Mouse (Mus musculus) layer of hippocampus, postnatal 14 days (tissue): Measurements from ENCODE around the gene B4galnt4. TPM values are rescaled to one million over a fixed set of nuclear protein-coding genes. Genes with fewer than 3 reads are reported as not detected.
A peak's percentile ranks its signal among the peaks of the same experiment; 100 is the strongest.

Experiments
- DNase-seq, 2 experiments: peaks; one replicate each; pipeline ENCODE4 v3.0.0; 2021 to 2022; ENCODE audit warnings: low spot score in 2 of 2, mixed read lengths in 1 of 2
- total RNA-seq, 2 experiments: library from RNA; stranded (reverse); gene quantifications; 2 replicates each; pipeline ENCODE4 v1.2.3; 2021

The B4galnt4 gene
- total RNA-seq, 2 experiments from 2014 or later, result 90.0 to 97.9 TPM

DNA sequence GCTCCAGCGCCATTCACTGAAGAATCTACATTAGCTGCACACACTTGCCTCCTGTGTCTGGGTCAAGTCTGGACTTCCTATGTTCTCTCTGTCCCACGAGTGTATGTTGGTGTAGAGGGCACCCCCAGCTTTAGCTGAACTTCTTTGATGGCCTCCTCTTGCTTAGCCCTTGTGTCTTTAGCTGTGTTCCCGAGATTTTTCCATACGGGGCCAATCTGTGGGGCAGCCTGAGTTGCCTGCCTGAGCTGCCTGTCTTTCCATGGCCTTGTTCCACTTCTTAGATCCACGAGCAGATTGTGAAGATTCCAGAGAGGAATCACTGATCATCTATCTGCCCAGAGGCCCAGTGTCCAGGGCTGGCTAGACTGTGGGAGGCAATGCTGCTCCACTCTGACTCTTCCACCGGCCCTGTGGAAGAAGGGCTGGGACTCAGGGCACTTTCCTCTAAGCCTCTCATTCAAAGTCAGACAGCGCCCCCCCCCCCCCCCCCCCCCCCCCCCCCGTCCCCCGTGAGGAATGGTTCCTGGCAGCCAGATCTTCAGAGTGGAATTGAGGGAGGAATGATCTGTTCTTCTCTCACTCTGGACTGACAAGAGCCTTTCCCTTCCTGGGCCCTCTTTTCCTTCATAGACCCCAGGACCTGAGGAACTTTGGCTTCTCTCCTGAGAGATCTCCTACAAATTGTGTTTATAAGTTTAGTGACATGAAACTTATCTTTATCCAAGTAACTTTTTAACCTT, 19.9 kb upstream of the B4galnt4 start:
- no peak for DNase-seq

DNA sequence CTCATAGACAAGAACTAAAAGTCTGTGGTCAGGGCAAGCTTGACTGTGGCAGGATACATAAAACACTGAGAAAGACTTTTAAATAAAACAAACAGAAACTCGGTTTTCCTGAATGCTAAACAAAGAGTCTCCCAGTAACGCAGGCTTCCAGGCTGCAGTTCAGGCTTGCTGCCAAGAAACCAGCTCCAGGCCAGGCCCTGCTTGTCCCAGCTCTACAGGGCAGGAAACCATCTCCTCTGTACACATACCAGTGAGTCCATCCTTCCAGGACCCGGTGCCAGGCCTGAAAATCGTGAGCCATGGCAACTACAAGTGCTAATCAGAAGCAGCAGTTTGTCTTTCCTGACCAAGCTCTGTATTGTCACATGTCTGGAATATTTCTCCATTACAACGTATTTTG, 19.2 kb upstream of the B4galnt4 start:
- DNase-seq, result peak; percentile 42 to 68

DNA sequence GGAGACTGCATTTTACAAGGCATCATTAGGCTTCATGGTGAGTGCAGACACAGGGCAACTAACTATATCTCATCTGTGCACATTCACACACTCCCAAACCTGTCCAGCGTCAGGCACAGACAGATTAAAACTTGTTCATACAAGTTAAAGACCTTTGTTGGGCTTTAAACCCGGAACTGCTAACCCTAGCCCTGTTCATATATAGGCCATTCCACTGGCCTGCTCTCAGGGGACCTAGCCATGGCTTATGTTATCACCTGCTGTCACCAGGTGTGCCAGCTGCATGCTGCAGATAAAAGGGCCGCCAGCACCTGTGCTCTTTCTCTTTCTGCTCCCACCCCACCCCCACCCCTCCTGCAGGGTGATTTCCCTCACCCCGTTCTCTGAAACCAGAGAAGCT, 18.4 kb upstream of the B4galnt4 start:
- no peak for DNase-seq

GRCm38 (mm10) chr7:141046931-141047580, 13.8 kb upstream of the B4galnt4 start:
- no peak for DNase-seq

DNA sequence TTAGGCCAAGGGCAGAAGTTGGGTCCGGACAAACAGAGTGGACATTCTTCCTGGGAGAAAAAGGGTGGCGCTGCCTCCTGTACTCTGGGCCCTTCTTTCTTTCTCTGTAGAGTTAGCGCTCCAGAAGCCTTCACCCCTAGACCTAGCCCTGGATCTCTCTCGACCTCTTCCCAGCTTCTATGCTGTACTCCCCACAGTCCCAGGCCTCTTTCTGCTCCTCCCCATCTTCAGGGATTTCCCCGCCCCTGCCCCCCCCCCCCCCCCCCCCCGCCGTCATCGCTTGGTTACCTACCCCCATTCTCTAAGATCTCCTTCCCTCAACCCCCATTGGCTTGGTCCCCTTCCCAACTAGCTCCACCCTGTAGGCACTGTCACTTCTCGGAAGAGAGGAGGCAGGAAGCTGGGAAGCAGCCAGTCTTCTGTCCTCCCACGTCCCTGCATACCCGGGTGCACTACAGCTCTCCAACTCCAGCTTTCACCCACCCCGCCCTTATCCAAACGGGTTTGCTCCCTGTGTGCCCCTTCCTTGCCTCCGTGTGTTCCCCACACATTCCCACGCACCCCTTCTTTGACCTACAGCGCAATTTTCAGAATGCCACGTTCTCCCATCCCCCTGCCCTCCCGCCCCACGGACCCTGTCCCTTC, 13.2 kb upstream of the B4galnt4 start:
- DNase-seq, result peak; percentile 69 to 77

- peak; percentile 86 to 92 for DNase-seq
Observed at GRCm38 (mm10) chr7:141048226-141049218, 12.4 kb upstream of the B4galnt4 start.

GRCm38 (mm10) chr7:141049326-141049725, 11.6 kb upstream of the B4galnt4 start:
- DNase-seq, result no peak

DNA sequence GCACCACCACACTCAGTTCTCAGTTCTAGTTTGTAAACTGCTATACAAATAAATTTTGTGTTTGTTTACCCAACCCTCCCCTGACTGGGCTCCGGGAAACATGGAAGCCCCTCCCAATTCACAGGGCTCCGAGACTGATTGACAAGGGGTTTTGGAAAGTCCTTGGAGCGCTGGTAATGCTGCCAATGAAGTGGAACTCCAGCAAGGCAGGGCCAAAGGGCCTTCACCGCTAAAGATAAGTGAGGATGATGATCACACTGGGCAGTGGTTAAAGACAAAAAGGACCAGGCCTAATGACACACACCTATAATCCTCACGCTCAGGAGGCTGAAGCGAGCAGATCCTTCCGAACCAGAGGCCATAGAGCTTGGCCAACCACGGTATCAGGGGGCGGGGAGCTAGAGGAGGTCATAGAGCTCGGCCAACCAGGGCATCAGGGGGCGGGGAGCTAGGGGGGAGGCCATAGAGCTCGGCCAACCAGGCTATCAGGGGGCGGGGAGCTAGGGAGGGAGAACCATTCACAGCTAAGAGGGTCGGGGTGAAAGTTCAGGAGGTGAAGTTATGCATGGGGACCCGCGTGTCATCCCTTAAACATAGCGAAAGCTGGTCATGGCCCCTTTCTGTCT, 9.7 kb upstream of the B4galnt4 start:
- no peak for DNase-seq

DNA sequence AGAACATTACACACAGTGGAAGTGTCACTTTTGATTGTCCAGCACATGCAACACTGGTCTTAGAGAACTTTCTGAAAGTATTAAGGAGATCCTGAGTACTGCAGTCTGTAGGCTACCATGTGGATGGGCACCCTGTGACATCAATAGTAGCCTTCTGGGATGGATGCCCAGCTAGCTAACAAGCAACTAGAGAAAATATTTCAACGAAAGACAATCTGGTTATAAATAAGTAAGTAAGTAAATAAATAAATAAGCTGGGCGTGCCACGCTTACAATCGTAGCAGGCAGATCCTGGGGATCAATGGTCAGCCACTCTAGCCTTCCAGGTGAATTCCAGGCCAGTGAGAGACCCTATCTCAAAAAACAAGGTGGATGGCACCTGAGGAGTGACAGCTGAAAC, 8.9 kb upstream of the B4galnt4 start:
- no peak for DNase-seq

DNA sequence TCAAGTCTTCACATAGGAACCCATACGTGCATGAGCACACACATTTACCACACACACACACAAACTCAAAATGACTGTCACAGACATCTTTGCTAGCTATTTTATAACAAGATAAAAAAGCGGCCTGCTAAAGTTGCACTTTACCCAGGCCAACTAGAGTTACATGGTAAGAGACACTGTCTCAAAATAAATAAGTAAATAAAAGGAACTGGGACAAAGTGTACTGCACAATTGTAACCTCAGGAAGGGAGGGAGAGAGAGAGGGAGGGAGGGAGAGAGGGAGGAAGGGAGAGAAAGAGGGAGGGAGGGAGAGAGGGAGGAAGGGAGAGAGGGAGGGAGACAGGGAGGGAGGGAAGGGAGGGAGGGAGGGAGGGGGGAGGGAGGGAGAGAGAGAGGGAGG, 8.5 kb upstream of the B4galnt4 start:
- DNase-seq, result no peak

DNA sequence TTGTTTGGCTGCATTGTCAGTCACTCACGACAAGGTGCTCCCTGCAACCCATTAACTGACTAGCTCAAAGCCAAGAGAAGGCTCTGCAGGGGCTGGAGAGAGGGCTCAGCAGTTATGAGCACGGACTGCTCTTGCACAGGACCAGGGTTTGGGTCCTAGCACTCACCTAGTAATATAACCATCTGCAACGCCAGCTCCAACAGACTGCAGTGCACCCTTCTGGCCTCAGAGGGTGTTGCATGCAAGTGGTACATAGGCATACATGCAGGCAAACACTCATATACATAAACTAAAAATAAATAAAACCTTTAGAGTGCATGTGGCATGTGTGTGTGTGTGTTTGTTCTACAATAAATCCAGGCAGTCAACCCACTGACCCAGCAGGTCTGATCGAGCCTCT, 5.1 kb upstream of the B4galnt4 start:
- no peak for DNase-seq

GRCm38 (mm10) chr7:141056976-141057375, 3.9 kb upstream of the B4galnt4 start:
- DNase-seq, result no peak

- DNase-seq, result no peak
Observed at GRCm38 (mm10) chr7:141057541-141057940, 3.4 kb upstream of the B4galnt4 start.

DNA sequence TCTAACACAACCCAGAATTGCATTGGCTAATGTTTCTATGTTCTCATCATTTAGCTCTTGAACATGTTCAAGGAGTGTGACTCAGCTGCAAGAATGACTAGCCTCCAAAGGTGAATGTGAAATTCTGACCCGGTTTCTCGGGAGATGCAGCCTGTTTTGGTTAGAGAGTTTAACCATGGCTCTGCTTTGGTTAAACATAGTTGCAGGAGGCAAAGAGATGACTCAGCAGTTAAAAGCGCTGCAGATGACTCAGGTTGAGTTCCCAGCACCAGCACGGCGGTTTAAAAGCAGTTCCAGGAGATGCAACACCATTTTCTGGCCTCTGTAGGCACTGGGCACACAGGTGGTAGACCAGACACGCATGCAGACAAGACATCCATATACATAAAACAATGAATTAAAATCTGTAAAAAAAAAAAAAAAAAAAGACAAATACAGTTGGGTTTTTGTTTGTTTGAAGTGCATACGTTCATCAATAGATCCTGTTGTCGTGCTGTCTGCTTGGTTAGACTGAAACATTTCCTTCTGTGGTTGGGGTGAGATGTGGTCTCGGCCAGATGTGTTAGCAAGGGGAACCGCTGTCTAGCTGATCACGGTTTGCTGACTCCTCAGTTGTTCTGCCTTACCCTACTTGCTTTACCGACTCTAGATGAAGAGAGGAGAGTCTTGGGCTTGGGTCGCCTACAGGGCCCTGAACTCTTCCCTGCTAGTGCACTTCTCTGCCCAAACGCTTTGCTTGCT, 2.1 kb upstream of the B4galnt4 start:
- no peak for DNase-seq

DNA sequence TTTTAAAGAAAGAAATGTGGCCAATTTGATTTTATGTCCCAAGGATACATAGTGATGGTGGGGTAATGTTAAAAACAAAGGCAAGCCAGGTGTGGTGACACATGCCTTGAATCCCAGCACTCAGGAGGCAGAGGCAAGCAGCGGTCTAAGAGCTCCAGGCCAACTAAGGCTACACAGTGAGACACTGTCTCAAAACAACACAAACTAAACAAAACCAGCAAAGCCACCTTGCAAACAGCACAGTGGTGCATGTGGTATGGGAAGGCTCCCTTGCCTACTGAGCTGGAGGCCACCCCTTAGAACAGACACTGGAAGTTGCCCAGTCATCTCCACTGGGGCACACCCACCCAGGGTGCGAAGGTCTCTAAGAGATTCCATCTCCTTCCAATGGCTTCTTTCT, 975 bp upstream of the B4galnt4 start:
- DNase-seq, result no peak

GRCm38 (mm10) chr7:141061269-141061692, 377 bp downstream of the B4galnt4 start:
- DNase-seq, result peak in 1 of 2 experiments; percentile 41

DNA sequence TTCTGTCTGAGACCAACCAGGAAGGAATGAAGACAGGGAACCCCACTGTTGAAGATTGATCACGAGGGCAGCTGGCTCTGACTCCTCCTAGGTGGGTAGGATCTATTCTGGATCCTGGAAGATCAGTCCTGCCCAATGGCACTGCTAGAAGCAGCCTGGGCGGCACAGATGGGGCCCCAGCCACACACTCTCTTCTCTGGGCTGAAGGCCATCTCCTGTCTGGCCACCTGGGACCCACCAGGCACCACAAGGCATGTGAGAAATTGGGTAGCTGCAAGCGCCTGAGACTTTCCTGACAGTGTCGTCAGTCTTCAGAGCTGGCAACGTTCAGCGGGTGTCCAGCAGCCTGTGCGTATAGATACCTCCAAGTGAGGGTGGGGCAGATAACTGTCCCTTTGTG, 1.6 kb downstream of the B4galnt4 start:
- peak in 1 of 2 experiments; percentile 34 for DNase-seq

DNA sequence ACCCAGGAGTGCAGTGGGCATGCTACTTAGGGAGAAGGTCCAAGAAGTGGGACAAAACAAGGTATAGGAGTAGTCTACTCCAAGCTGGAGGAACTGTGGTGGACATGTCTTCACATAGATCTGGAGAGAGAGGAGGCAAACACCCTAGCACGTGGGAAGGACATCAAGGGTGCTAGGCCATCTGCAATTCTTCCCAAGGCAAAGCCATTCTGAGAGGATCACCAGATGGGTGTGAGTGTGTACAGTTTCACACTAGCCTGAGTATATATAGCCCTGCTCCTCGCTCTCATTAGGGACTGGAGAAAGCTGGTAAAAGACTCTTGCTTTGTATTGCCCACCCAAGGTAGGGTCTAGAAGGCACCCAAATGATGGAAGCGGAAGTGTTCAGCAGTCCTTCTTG, 2.4 kb downstream of the B4galnt4 start:
- DNase-seq, result no peak

GRCm38 (mm10) chr7:141064175-141064574, 3.3 kb downstream of the B4galnt4 start:
- no peak for DNase-seq

- no peak for DNase-seq
Observed at GRCm38 (mm10) chr7:141064576-141064975, 3.7 kb downstream of the B4galnt4 start.
